Comparison of ENCODE assay signal across 19 mouse cellular contexts in genomic region chrX:71435542-71435941, GRCm38 (mm10).
"Had no signal": no experiment of that assay in that cellular context is flagged by ENCODE, and none has a peak within 500 bp of the region (broad histone marks: within the 10 kb centered on the region; RNA-seq: fewer than 3 reads in every experiment).

No protein-coding gene starts in this region.

- H3K4me3 ChIP-seq: liver, embryonic 15.5 days; lung, embryonic 15.5 days; megakaryocyte, embryonic 14.5 days; midbrain, embryonic 13.5 days; midbrain, embryonic 15.5 days; neural tube, embryonic 12.5 days; stomach, embryonic 15.5 days had no signal

- H3K4me1 ChIP-seq: lung, embryonic 15.5 days; midbrain, embryonic 15.5 days; neural tube, embryonic 12.5 days; stomach, embryonic 15.5 days had no signal

- DNase-seq: liver, postnatal 0 days; lung, adult 2 months; lung, postnatal 14 days; lung, postnatal 36 days; right cerebral cortex, postnatal 25 days; thymus, adult 18-20 months; thymus, postnatal 14 days; thymus, postnatal 36 days had no signal

- H3K36me3 ChIP-seq: lung, embryonic 15.5 days; midbrain, embryonic 15.5 days; neural tube, embryonic 12.5 days; stomach, embryonic 15.5 days had no signal

- H3K27ac ChIP-seq: liver, embryonic 15.5 days; lung, embryonic 15.5 days; macrophage; midbrain, embryonic 13.5 days; midbrain, embryonic 15.5 days; neural tube, embryonic 12.5 days; stomach, embryonic 15.5 days; stomach, postnatal 0 days had no signal

- H3K9me3 ChIP-seq: liver, embryonic 15.5 days; lung, embryonic 15.5 days; megakaryocyte, embryonic 14.5 days; midbrain, embryonic 13.5 days; midbrain, embryonic 15.5 days; neural tube, embryonic 12.5 days; stomach, embryonic 15.5 days had no signal

- H3K27me3 ChIP-seq: liver, embryonic 15.5 days; lung, embryonic 15.5 days; midbrain, embryonic 15.5 days; neural tube, embryonic 12.5 days; stomach, embryonic 15.5 days had no signal

- ATAC-seq: liver, postnatal 0 days; lung, postnatal 0 days had no signal

- H3K4me2 ChIP-seq: liver, embryonic 15.5 days; lung, embryonic 15.5 days; midbrain, embryonic 11.5 days; midbrain, embryonic 13.5 days; midbrain, embryonic 15.5 days; neural tube, embryonic 12.5 days; stomach, embryonic 15.5 days had no signal

- H3K9ac ChIP-seq: liver, embryonic 15.5 days; liver, postnatal 0 days; lung, embryonic 15.5 days; midbrain, embryonic 13.5 days; midbrain, embryonic 15.5 days; neural tube, embryonic 12.5 days; stomach, embryonic 15.5 days had no signal
